Mouse (Mus musculus) spleen, adult 18-20 months (tissue): ENCODE results near the gene Dmbx1.

Source experiments
- DNase-seq, 2 experiments: peaks; one replicate each; pipeline ENCODE4 v3.0.0; 2022; ENCODE audit warnings: mixed read lengths in 2 of 2

Dmbx1 gene

DNA sequence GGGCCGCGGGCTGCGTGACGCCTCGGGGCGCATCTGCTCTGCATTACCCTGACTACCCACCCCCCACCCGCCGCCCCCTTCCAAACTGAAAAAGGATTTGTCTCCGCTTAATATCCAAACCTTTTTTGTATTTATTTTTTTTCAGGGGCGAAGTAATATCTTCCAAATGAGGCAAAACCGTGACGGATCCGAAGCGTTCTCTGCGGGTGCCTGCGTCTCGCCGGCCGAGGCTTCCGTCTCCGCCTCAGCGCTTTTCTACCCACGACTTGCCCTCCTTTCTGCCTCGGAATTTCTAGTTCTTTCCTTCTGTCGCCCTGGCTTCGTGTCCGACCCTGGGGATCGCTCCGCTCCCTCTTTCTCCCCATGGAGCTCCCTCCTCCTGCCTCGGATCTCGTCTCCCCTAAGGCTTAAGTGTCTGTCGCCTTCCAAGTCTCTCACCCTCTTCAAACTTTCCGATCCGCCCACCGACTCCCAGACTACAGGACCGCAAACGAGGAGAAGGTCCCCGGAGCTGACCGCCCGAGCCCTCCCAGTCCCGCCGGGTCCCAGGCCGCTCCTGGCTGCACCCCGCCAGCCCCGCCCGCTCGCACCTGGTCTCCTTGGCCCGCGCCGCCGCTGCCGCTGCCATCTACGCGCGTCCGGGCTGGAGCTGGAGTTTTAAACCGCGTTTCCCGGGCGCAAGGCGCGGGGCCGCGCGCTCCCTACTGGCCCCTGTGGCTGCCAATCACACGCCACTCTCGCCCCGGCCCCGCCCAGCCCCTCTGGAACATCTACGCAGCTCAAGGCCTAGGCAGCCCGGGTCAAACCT is at the start of gene Dmbx1:
Dmbx1 (minus strand) TSS at position 632 of the 808 bp plus-strand sequence.
- peak in 1 of 2 experiments; percentile 4 for DNase-seq

DNA sequence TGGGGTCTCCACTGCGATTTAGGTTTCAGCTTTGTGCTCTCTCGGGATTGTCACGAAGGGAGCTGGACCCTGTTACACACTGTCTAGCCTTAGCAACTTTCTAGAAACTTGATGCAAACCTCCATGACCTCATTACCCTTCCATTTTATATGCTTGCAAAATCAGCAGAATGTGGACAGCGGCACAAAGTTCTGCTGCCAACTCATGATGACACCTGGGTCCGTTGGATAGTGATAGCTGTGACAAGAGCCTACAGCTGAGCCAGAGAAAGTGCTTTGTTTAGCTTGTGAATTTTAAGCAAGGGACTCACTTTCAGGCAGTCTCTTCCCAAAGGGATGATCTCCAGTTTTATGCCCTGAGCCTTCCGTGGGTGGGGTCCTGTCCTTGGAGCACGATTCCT is 49.7 kb upstream of the Dmbx1 start:
- no peak for DNase-seq

DNA sequence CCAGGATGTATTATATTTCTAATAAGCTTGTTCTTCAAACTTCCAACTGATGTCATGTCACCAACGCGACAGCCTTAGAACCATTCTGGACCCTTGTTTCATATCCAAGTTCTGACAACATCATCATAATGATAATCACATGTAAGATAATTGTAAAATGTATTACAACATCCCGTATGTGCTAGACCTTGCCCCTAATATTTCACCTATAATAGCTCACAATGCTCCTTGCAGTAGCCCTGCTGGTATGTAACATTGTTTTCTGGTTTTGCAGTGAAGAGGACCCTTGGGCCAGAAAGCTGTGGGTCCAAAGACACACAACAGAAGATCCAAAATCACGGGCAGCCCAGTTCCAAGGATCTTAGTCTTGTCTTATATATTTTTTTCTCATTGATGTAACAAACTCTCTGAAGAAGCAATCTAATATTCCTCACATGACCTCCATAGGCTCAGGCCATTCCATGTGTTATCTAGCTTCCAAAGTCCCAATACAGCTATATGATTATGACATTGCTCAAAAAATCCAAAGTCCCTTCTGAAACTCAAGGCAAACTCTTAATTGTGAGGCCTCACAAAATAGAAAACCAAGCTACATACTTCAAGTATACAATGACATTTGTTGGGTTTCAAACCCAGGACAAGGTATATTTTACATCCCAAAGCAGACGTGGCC is 48.3 kb upstream of the Dmbx1 start:
- no peak for DNase-seq

DNA sequence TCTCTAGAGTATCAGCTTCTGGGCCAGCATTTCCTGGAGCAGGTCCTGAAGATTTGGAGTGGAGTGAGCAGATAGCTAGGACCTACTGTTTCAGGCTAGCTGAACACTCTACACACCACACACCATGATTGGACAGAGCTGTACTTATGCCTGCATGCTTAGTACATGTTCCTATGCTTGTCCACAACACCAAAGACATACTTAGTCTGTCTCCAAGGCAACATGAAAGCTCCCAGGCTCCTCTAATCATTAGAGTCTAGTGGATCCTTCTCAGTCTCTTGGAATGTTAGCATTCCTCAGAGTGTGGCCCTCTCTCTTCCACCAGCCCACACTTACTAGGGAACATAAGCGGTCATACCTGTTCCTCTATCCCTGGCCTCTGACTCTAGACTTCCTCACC is 47.7 kb upstream of the Dmbx1 start:
- no peak for DNase-seq

DNA sequence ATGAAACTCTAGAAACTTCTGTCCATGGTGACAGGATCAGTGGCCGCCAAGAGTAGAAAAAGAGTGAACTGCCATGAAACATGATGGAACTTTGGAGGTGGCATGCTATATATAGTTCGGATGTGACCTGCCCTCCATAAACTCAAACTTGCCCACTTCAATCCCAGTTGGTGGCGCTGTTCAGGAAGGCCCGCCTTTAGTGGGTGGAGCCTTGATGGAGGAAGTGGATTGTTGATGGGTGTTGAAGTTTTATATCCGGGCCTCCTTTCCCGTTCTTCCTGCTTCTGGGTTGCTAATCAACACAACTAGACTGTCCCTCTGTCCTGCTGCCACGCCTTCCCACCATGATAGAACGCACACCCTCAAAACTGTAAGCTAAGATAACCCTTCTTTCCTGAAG is 45.2 kb upstream of the Dmbx1 start:
- DNase-seq: no peak

DNA sequence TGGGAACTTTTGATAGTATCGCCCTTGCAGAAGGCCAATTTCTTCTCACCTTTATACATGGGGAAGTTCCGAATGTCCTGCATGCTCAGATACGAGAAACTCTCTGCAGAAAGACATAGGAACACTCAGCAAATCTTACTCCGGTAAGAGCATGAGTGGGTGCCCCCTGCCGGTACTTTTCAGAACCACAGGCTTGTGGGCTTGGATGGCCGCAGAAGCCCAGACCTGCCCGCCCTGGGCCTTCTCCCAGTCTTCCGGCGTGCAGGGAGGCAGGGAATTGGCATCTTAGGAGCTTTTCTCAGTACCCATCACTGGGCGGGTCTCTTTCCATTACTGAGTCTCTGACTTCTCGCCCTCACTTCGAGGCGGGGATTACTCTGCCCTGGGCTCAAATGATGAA is 44.4 kb upstream of the Dmbx1 start:
- peak; percentile 48 to 82 for DNase-seq

DNA sequence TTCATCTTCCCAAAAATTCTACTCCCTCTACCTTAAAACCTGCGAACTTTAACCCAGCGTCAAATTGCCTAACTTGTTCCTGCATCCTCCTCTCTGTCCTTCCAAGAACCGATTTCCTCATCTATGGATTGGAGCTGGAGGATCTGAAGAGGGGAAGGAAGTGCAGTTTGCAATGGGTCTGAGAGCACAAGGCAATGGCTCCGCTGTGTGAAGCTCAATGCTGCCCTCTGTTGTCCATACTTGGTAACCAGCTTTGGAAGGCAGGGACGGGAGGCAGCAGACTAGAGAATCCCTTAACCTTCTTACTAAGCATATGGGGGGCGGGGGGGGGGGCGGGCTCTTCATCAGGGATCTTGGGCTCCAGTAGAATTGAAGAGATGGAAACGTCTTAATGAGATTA is 41.0 kb upstream of the Dmbx1 start:
- DNase-seq: peak in 1 of 2 experiments; percentile 57

DNA sequence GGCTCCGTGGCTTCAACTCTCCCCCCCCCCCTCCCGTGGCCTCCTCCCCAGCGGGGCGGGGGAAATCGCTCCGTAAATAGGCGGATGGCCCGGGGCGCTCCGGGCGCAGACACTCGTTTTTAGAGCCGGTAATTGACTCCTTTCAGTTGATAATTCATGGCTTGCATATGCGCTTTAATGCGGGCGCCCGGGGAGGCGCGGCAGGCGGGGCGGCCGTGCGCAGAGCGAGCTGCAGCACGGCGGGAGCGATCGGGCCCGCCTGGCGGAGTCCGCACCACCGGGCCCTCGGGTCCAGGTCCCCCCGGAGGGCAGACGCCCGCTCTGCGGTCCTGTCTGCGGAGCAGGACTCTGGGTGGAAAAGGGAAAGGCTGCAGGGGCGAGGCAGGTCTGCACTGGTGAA is 39.7 kb upstream of the Dmbx1 start:
- no peak for DNase-seq

DNA sequence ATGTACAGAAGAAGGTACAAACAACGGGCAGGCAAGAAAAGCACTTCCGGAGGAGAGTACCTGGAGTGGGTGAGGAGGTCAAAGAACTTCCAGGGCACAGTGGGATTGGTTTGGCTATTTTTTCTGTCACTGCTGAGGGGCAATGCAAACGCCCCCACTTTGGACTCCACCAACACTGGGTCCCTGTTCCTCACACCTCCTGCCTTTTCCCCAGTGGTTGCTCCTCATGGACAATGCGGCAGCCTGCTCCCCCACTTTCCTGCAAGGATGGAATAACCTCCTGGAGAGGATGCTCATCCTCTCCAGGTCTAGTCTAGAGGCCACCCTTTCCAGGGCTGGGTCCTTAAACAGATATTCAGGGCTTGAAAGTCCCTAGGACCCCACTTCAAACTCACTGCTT is 39.2 kb upstream of the Dmbx1 start:
- no peak for DNase-seq

DNA sequence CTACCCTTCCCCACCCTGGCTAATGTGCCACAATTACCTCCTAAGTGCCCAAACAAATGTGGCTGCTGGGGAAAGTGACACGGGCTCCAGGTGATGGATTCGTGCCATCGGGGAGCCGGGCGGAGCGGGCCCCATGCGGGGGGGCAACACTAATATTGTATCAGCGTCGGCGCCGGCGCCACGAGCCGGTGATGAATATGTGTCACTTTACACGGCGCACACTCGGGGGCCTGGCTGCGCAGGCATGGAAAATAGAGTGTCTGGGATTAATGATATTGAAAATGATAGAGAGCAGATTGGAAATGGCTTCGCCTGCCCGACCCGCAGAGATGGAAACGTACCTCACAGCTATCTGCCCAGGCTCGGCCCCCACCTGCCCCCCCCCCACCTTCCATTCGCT is 32.8 kb upstream of the Dmbx1 start:
- DNase-seq: no peak

DNA sequence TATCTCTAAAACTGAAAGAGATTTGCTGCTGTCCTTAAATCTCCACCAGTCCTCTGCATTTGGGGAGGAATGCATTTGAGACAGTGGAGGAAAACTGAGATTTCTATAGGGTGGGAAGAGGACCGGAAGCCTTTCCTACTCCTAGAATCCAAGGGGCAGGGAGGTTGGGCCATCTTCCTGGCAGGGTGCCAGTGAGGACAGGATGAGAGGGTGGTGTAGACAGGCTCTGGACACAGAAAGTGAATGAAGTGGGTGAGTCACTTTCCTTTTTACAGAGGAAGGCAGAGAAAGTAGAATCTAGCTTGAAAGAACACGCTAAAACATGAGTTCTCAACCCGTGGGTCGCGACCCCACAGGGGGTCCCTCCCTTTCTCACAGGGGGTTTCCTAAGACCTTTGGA is 24.7 kb upstream of the Dmbx1 start:
- no peak for DNase-seq

DNA sequence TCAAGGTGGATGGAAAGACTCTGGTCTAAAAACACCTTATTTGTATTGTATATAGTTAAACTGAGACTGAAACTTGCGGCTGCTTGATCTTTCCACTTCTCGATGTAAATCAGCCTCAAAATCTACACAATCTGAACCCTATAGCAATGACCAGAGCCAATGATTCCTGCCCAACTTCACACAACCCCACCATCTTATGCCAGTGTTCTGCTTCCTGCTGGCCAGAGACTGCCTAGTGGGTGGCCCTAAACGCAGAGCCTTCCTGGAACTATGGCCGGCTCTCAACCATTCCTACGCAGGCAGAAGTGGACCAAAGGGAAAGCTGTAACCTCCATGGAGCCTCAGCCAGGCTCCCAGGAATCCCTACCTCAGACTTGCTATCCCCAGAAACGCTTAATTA is 24.0 kb upstream of the Dmbx1 start:
- no peak for DNase-seq

DNA sequence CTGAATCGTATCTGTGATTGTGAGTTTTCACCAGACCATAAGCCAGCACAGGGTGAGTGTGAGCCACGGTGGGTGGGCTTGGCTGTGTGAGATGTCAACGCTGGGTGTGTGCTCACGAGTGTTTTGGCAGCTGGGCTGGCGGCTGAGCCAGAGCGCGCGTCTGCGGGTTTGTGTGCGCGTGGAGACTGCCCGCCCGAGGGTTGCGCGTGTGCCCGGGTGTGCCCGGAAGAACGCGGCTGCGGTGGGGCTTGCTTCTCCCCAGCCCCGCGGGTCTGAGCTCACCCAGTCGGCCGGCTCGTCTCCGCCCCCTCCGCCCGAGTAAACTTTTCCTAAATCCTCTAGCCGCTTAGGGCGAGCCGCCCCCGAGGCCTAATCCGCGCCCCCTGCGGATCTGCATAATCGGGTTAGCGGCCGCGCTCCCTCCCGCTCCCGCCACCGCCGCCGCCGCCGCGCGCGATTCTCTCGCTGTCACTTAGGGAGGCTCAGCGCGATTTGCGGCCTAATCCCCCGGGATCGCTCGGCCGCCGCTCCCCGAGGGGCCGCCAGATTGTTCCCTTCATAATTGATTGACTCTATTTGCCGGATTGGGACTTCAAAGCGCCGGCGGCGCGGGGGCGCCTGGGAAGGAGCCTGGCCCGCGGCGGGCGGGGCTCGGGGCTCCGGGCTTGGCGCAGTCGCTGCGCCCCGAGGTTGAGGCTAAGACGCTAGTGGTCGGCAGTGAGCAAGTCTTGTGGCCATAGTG is 23.1 kb upstream of the Dmbx1 start:
- DNase-seq: peak in 1 of 2 experiments; percentile 17

DNA sequence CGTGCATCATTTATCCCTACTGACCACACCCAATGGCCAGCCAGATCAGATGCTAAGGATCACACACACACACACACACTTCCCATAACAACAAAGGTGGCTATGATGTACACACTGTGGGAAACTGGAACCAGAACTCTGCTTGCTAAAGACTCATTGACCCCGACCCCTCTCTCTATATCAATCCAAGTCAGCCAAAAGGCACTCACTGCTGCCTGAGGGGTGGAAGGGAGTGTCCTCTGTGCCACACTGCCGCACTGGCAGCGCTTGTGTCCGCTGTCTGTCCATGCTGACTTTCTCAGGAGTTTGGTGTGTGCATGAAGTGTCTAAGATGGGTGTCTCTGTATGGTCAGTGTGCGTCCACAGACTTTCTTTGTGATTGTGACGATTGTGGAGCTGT is 22.3 kb upstream of the Dmbx1 start:
- no peak for DNase-seq

DNA sequence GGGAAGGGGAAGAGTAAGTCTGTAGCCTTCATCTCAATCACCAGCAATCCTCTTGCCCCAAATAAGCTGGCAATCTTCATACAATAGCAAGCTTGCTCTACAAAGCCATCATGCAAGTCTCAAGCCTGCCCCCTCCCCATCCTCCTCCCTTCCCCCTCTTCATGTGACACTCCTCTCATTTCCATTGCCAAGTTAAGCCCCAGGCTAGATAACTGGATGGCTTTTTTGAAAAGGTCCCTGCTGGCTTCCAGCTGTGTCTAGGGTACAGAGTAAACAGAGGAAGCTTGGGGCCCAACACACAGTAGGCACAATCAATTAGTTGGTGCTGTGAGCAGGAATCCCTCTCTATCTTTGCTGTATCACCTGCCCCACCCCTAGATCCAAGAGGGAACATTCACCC is 19.8 kb upstream of the Dmbx1 start:
- DNase-seq: no peak

DNA sequence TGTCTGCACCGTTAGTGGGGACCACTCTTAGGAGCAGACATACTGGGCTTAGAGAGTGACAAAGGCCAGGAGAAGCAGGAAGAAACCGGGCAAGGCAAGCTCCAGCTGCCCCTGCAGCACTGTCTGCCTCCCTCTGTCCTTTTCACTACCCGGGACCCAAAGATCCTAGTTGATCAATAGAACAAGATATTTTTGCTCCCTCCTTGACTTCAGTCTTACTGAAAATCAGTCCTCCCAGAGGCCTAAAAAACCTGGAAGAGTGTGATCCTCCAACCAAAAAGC is 15.7 kb upstream of the Dmbx1 start:
- no peak for DNase-seq

DNA sequence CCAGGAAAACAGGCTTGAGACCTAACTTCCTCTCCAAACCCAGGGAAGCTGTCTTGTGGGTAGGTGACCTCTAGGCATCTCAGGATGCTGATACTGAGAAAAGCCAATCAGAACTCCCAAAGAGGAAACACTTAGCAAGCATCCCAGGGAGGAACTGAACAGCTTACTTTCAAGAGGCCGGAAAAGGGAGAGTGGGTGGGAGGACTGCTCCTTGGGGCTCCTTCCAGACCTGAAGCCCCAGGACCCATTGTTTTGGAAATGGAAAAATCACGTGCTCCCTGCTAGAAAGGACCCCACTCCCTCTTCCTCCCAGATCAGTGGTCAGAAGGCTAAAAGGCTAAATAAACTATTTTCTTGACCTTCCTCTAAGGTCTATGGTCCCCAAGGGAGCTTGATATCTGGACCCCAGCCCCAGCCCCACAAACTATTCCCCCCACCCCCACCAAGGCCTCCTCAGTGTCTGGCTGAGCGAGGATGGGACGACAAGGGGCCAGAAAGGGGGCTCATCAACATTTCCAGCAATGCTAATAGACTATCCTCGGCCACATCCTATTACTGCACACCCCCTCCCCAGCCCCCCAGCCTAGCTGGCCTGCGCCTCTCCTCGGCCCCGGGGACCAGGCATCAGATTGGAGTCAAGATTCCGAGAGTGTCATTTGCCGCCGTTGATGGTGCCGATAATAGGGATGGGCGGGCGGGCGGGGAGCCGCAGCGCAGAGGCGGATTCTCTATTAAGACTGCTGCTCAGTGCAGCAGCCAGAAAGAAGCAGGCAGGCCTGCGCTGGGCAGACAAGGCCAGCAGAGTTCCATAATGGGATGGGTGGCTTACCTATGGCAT is 15.1 kb upstream of the Dmbx1 start:
- DNase-seq: no peak

DNA sequence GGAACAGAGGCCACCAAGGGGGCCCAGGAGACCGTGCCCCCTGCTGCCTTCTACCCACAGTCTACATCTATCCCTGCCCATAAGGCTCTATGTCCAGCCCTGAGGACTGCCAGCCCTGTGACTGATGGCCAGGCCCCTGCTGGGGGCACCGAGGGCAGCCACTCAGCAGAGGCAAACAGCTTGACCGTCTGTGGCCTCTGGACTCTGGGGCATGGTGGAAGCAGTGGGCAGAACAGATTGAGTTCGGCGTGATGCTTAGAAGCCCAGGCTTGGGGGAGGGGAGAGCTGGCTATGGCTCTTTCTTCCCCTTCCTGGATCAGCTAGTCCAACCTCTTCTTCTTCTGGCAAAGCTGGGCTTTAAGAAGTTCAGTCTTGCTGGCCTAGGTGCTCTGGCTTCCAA is 13.8 kb upstream of the Dmbx1 start:
- no peak for DNase-seq

DNA sequence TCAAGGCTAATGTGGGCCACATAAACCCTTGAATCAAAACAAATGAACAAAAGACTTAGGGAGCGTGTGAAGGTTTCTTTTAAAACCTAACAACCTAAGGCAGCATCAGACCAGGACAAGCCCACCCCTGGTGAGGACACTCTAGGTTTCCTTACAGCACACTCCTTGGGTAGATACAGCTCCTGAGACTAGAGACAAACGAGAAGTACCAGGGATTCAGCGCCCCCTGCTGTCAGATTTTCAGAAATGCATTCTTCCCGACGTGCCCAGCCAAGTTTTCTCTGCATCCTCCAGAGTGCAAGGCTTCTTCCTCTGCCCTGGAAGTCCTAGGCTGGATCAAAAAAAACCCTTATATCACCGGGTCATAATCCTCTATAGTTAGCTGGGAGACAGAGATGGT is 13.0 kb upstream of the Dmbx1 start:
- peak in 1 of 2 experiments; percentile 55 for DNase-seq

DNA sequence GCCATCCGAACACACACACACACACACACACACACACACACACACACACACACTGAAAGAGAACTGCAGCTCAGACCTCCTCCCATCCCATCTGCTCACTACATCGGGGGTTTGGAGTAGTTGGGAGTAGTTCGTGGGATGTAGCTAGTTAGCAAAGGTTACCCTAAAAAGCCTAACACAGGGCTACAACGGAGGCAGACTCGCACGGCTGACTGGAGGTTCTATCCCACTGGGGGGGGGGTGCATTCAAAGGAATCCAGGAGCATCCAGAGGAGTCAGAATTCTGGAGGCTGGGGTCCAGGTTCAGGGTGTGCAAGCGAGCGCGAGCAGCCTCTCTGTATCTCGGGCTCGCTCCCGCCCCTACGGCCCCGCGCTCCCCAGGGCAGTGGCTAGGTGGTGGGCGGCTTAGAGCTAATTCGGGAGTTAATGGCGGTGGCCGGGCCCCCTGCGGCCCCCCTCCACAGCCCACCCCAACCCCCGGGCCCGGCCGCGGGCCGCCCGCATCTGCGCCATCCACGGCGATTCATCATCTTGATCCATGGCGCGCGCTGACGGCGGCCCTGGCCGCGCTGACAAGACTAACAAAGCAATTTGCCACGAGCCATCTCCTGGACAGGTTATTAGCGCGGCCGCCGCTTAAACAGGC is 4.1 kb upstream of the Dmbx1 start:
- no peak for DNase-seq

DNA sequence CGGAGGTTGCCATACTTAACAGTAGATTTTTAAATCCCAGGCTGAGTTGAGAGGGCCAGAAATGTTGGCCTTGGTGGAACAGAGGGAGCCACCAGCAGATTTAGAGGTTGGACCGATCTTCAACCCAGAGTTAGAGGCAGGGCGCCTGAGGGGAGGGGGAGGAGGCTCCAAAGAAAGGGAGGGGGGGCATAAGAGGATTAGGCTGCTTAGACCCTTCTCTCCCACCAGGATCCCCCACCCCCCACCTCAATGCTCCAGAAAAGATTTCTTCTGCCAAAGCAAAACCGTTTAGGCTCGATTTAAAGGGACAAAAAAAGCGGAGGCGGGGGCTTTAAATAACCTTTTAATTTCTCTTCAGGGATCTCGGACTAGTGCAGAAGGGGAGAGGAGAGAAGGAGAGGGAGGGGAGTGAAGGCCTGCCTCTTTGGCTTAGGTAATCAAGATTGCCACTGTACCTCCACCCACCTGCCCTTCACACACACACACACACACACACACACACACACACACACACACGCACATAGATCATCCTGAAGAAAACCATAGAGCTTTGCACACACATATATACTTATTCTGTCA is 1.6 kb upstream of the Dmbx1 start:
- no peak for DNase-seq

DNA sequence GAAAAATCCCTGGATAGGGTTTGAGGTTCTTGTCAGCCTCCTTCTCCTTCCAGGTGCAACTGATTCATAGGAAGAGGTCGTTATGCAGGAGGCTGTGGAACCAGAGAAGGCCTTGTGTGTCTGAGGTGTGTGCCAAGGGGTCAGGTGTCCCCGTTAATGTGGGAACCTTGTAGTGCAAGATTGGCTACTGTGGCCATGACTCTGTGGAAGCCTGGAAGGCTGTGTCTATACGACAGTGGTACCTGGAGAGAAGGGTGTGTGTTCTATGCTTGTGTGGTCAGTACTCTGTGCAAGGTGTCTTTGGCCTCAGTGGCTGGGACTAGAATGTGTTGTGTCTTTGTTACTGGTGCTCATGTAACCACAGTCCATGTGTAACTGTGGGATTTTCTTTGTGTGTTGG is 955 bp upstream of the Dmbx1 start:
- DNase-seq: no peak
